Mouse (Mus musculus): ENCODE data around the gene Arl8a. TPM values are rescaled to one million over a fixed set of nuclear protein-coding genes. Genes with fewer than 3 reads are reported as not detected.
"Not testable (repeated sequence)": the region's sequence is repeated elsewhere in the genome, so short reads cannot be mapped to it uniquely, and the experiment has no call there.

The Arl8a gene
- total and polyA plus RNA-seq, 2 experiments from 2014 or later = 384 to 399 TPM

- Histone ChIP-seq H3K27me3 (ENCODE audit: insufficient read depth, low read length) (peaks cover 27% of the 10 kb centered on the region), H3K4me3 (ENCODE audit: low read depth, low read length) (no peak overlapping the region), H3K9me3 (ENCODE audit: low read length) (no peaks in the 10 kb centered on the region), H3K36me3 (ENCODE audit: insufficient read depth, low read length) (no peaks in the 10 kb centered on the region), H3K4me1 (ENCODE audit: insufficient read depth, low read length) (no peaks in the 10 kb centered on the region), H3K4me2 (ENCODE audit: low read depth, low read length, poor library complexity, severe bottlenecking) (no peak overlapping the region), H3K27ac (ENCODE audit: low read depth, low read length) (no peak overlapping the region), H3K9ac (replicated peaks; ENCODE audit: low read length, poor library complexity, severe bottlenecking) (no peak overlapping the region)
- DNase-seq (ENCODE audit: low spot score) (peak; percentile 35), ATAC-seq (ENCODE audit: low FRiP score) (no peak)
- WGBS = 47% methylated on average over 6 of the region's 6 CpGs
- peak; percentile 69 for TF ChIP-seq CTCF (IDR thresholded peaks at IDR 0.05)
Measured at GRCm38 (mm10) chr1:135108611-135109010, 38.0 kb upstream of the Arl8a start.

GRCm38 (mm10) chr1:135110075-135110474 lies 36.5 kb upstream of the Arl8a start:
- no peaks in the 10 kb centered on the region for H3K4me1 ChIP-seq (ENCODE audit: insufficient read depth, low read length)
- H3K4me3 ChIP-seq (ENCODE audit: low read depth, low read length) = no peak overlapping the region
- no peaks in the 10 kb centered on the region for H3K9me3 ChIP-seq (ENCODE audit: low read length)
- H3K27me3 ChIP-seq (ENCODE audit: insufficient read depth, low read length) = peaks cover 13% of the 10 kb centered on the region
- H3K4me2 ChIP-seq (ENCODE audit: low read depth, low read length, poor library complexity, severe bottlenecking) = no peak overlapping the region
- H3K27ac ChIP-seq (ENCODE audit: low read depth, low read length) = no peak overlapping the region
- whole genome bisulfite sequencing = 13% methylated on average over 6 of the region's 6 CpGs
- DNase-seq (ENCODE audit: low spot score) = peak; percentile 72
- no peak for ATAC-seq (ENCODE audit: low FRiP score)
- no peaks in the 10 kb centered on the region for H3K36me3 ChIP-seq (ENCODE audit: insufficient read depth, low read length)
- no peak overlapping the region for H3K9ac ChIP-seq (replicated peaks; ENCODE audit: low read length, poor library complexity, severe bottlenecking)
- peak; percentile 91 for TF ChIP-seq CTCF (IDR thresholded peaks at IDR 0.05)

- not testable (repeated sequence) for H3K4me3 ChIP-seq (ENCODE audit: low read depth, low read length); H3K27me3 ChIP-seq (ENCODE audit: insufficient read depth, low read length); H3K9ac ChIP-seq (replicated peaks; ENCODE audit: low read length, poor library complexity, severe bottlenecking); H3K4me1 ChIP-seq (ENCODE audit: insufficient read depth, low read length); ATAC-seq (ENCODE audit: low FRiP score); DNase-seq (ENCODE audit: low spot score); H3K4me2 ChIP-seq (ENCODE audit: low read depth, low read length, poor library complexity, severe bottlenecking); H3K36me3 ChIP-seq (ENCODE audit: insufficient read depth, low read length); H3K9me3 ChIP-seq (ENCODE audit: low read length); H3K27ac ChIP-seq (ENCODE audit: low read depth, low read length)
- 58% methylated on average over 4 of the region's 5 CpGs for WGBS
Measured at GRCm38 (mm10) chr1:135111271-135111670, 35.4 kb upstream of the Arl8a start.

- Histone ChIP-seq H3K9me3 (ENCODE audit: low read length) (no peaks in the 10 kb centered on the region), H3K27ac (ENCODE audit: low read depth, low read length) (no peak overlapping the region), H3K27me3 (ENCODE audit: insufficient read depth, low read length) (no peaks in the 10 kb centered on the region), H3K4me3 (ENCODE audit: low read depth, low read length) (no peak overlapping the region), H3K36me3 (ENCODE audit: insufficient read depth, low read length) (no peaks in the 10 kb centered on the region), H3K4me2 (ENCODE audit: low read depth, low read length, poor library complexity, severe bottlenecking) (no peak overlapping the region), H3K4me1 (ENCODE audit: insufficient read depth, low read length) (no peaks in the 10 kb centered on the region), H3K9ac (replicated peaks; ENCODE audit: low read length, poor library complexity, severe bottlenecking) (no peak overlapping the region)
- 14% methylated on average over 8 of the region's 8 CpGs for WGBS
- ATAC-seq (ENCODE audit: low FRiP score) (no peak), DNase-seq (ENCODE audit: low spot score) (peak; percentile 51)
- peak; percentile 86 for TF ChIP-seq CTCF (IDR thresholded peaks at IDR 0.05)
Measured at GRCm38 (mm10) chr1:135112661-135113060, 34.0 kb upstream of the Arl8a start.

- H3K27me3 ChIP-seq (ENCODE audit: insufficient read depth, low read length) = no peaks in the 10 kb centered on the region
- WGBS = 92% methylated on average over 8 of the region's 8 CpGs
- H3K9ac ChIP-seq (replicated peaks; ENCODE audit: low read length, poor library complexity, severe bottlenecking) = no peak overlapping the region
- H3K4me3 ChIP-seq (ENCODE audit: low read depth, low read length) = no peak overlapping the region
- no peaks in the 10 kb centered on the region for H3K4me1 ChIP-seq (ENCODE audit: insufficient read depth, low read length)
- no peak for TF ChIP-seq CTCF (IDR thresholded peaks at IDR 0.05)
- no peak overlapping the region for H3K27ac ChIP-seq (ENCODE audit: low read depth, low read length)
- DNase-seq (ENCODE audit: low spot score) (no peak), ATAC-seq (ENCODE audit: low FRiP score) (no peak)
- H3K36me3 ChIP-seq (ENCODE audit: insufficient read depth, low read length) = no peaks in the 10 kb centered on the region
- no peaks in the 10 kb centered on the region for H3K9me3 ChIP-seq (ENCODE audit: low read length)
- H3K4me2 ChIP-seq (ENCODE audit: low read depth, low read length, poor library complexity, severe bottlenecking) = no peak overlapping the region
Measured at GRCm38 (mm10) chr1:135124573-135125363, 21.9 kb upstream of the Arl8a start.

- Histone ChIP-seq H3K4me2 (ENCODE audit: low read depth, low read length, poor library complexity, severe bottlenecking) (no peak overlapping the region), H3K27ac (ENCODE audit: low read depth, low read length) (no peak overlapping the region), H3K27me3 (ENCODE audit: insufficient read depth, low read length) (no peaks in the 10 kb centered on the region), H3K9ac (replicated peaks; ENCODE audit: low read length, poor library complexity, severe bottlenecking) (no peak overlapping the region), H3K36me3 (ENCODE audit: insufficient read depth, low read length) (no peaks in the 10 kb centered on the region), H3K4me1 (ENCODE audit: insufficient read depth, low read length) (no peaks in the 10 kb centered on the region), H3K9me3 (ENCODE audit: low read length) (no peaks in the 10 kb centered on the region), H3K4me3 (ENCODE audit: low read depth, low read length) (no peak overlapping the region)
- 71% methylated on average over 8 of the region's 8 CpGs for WGBS
- TF ChIP-seq CTCF (IDR thresholded peaks at IDR 0.05) = no peak
- no peak for ATAC-seq (ENCODE audit: low FRiP score)
- DNase-seq (ENCODE audit: low spot score) = peak; percentile 82
Measured at GRCm38 (mm10) chr1:135125990-135126389, 20.6 kb upstream of the Arl8a start.

All from midbrain, postnatal 0 days (tissue).